Mouse (Mus musculus): ENCODE data around the gene Kcnc3. TPM values are rescaled to one million over a fixed set of nuclear protein-coding genes. Genes with fewer than 3 reads are reported as not detected.
A peak's percentile ranks its signal among the peaks of the same experiment; 100 is the strongest.

The Kcnc3 gene
- total RNA-seq, 4 experiments from 2014 or later = 85.4 to 98.3 (median 97.3) TPM

DNA sequence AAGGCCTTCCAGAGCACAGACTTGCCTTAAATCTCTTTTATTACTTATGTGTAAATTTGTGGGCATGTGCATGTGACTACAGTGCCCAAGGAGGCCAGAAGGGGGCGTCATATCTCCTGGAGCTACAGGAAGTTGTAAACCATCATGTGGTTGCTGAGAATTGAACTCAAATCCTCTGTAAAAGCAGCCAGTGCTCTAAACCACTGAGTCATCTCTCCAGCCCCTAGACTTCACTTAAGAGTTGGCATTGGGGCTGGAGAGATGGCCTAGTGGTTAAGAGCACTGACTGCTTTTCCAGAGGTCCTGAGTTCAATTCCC is 35.6 kb downstream of the Kcnc3 start:
- no peak for DNase-seq (ENCODE audit: low spot score in 2 of 2)

DNA sequence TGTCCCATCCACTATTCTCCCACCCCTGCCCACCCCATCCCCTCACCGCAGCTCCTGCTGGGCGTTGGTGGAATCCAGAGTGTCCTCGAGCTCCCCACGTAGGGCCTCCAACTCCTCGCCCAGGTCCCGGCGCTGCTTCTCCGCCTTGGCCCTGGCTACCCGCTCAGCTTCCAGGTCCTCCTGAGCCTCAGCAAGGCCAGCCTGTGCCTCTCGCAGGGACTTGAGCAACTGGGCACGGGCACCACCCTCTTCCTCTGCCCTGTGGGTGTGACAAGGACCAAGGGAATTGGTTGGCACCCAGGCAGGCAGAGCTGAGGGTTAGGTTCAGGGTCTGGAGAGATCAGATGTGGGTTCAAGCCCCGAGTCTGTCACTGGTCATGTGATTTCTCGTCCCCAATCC is 36.5 kb downstream of the Kcnc3 start:
- no peak for DNase-seq (ENCODE audit: low spot score in 2 of 2)

- DNase-seq (ENCODE audit: low spot score in 2 of 2) = no peak
These were observed 38.1 kb downstream of the Kcnc3 start for GRCm38 (mm10) chr7:44628402-44629034.

- DNase-seq (ENCODE audit: low spot score in 2 of 2) = no peak
These were observed 40.0 kb downstream of the Kcnc3 start for GRCm38 (mm10) chr7:44630437-44630836.

GRCm38 (mm10) chr7:44632676-44633075 is 42.2 kb downstream of the Kcnc3 start:
- no peak for DNase-seq (ENCODE audit: low spot score in 2 of 2)

DNA sequence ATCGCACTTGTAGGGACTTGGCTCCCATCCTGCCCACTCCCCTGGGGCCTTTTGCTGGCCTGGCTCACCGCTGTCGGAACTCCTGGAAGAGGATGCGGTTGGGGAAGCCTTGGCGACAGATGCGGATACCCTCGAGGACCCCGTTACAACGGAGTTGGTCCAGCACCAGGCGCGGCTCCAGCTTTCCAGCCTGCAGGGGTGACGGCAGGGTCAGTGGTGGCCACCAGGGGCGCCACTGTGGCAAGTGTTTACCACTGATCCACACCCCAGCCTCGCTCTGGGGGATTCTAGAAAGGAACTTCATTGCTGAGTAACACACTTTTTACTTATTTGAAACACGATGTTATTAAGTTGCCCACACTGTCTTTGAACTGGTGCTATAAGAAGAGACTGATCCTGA is 42.9 kb downstream of the Kcnc3 start:
- no peak for DNase-seq (ENCODE audit: low spot score in 2 of 2)

- peak in 1 of 2 experiments; percentile 35 for DNase-seq (ENCODE audit: low spot score in 2 of 2)
These were observed 46.2 kb downstream of the Kcnc3 start for GRCm38 (mm10) chr7:44636684-44637083.

DNA sequence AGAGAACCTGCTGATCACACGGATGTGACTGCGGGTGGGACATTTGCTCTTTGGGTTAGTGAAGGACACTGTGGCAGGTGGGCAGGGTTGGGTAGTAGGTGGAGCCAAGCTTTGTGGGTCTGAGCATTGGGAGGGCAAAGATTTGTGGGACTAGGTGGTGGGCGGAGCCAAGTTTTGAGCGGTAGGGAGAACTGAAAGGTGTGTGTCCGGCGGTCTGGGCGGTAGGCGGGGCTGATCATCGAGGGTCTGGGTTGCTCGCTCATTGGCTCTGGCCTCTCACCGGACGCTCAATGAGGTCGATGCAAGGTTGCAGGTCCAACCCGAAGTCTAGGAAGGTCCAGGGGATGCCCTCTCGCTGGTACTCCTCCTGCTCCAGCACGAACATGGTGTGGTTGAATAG is 48.2 kb downstream of the Kcnc3 start:
- DNase-seq (ENCODE audit: low spot score in 2 of 2) = no peak

GRCm38 (mm10) chr7:44640843-44641605 is 50.6 kb downstream of the Kcnc3 start:
- peak; percentile 54 to 58 for DNase-seq (ENCODE audit: low spot score in 2 of 2)

DNA sequence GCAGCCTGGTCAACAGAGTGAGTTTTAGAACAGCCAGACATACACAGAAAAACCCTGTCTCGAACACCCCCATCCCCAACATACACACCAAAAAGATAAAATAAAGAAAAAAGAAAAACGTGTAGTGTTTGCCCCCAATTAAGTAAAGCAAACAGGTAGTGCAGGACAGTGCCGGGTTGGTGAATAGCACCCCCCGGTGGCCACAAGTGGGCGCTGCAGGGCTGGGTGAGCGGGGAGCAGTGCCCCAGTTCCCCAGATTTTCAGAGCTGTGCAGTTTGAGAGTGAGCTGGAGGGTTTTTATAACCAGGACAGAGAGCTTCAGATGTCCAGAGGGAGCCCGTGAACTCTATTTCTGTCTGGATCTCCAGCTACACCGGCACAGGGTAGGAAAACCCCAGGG is 51.4 kb downstream of the Kcnc3 start:
- DNase-seq (ENCODE audit: low spot score in 2 of 2) = no peak

- no peak for DNase-seq (ENCODE audit: low spot score in 2 of 2)
These were observed 54.8 kb downstream of the Kcnc3 start for GRCm38 (mm10) chr7:44645256-44645655.

- DNase-seq (ENCODE audit: low spot score in 2 of 2) = no peak
These were observed 55.5 kb downstream of the Kcnc3 start for GRCm38 (mm10) chr7:44645951-44646350.

GRCm38 (mm10) chr7:44647042-44647724 is 56.7 kb downstream of the Kcnc3 start:
- DNase-seq (ENCODE audit: low spot score in 2 of 2) = peak in 1 of 2 experiments; percentile 70

- no peak for DNase-seq (ENCODE audit: low spot score in 2 of 2)
These were observed 57.3 kb downstream of the Kcnc3 start for GRCm38 (mm10) chr7:44647729-44648128.

DNA sequence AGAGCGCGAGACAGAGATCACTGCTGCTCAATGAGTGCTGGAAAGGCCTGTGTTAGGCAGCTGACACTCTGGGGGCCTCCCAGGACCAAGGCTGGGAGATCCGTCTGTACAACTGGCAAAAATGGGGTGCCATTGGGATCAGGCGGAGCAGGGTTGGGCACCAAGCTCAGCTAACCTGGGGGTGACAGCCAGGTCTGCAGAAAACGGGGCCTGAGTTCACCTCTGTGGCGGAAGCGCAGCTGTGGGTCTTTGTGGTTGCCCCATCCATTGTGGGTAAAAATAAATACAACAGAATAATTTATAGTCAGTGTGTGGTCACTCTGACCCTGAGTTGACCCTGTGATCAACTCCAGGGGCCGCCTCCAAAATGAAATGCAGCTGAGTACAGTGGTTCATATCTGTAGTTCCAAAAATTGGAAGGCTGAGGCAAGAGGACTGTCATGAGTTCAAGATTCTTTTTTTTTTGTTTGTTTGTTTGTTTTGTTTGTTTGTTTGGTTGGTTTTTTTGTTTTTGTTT is 58.7 kb downstream of the Kcnc3 start:
- DNase-seq (ENCODE audit: low spot score in 2 of 2) = no peak

DNA sequence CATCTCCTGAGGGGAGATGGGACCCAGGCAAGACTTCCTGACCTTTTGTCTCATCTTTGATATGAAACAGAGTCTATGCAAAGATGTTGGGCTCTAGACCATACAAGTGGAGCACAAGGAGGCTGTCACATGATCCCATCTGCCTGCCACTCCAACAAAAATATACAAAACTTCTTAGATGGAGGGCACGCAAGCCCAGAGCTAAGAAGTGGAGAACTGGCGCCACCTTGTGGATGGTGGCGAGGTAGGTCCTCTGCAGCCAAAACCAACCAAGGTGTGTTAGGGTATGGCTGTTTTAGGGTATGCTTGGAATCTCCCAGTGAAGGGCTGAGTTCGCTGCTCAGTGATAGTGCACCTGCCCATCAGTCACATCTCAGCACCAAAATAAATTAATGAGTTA is 59.5 kb downstream of the Kcnc3 start:
- DNase-seq (ENCODE audit: low spot score in 2 of 2) = peak in 1 of 2 experiments; percentile 52

DNA sequence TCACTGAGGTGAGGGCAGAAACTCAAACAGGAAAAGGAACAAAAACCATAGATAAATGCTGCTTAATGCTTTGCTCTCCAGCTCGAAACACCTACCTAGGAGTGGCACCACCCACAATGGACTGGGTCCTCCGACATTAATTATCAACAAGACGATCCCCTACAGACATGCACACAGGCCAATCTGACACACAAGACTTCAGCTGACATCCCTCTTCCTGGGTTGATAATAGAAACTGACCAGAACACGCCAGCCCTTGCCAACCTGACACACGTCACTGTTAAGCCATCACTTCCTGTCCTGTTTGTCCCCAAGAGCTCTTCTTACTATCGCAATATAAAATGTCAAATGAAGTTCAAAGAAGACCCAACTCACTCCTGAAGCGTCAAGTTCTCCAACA is 61.0 kb downstream of the Kcnc3 start:
- DNase-seq (ENCODE audit: low spot score in 2 of 2) = no peak

DNA sequence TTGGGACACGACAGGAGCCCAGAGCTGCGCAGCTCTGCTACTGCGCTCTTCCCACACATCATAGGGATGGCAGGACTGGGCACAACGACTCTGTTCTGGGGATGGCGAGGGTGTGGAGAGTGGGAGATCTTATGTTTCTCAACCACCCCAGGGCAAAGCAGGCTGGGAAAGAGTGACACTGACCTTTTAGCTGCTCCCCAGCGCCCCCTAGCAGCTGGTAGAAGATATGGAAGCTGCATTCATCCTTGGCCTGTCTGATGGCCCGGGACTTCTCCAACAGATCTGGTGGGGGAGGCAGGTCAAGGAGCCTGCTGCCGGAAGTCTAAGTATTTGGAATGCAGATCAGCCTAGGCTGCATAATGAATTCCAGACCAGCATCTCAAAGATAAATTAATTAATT is 63.3 kb downstream of the Kcnc3 start:
- DNase-seq (ENCODE audit: low spot score in 2 of 2) = no peak

Data from left cerebral cortex, adult 8-10 months (tissue).